Mouse (Mus musculus): ENCODE data around the gene Ctsz.

Gene Ctsz

DNA sequence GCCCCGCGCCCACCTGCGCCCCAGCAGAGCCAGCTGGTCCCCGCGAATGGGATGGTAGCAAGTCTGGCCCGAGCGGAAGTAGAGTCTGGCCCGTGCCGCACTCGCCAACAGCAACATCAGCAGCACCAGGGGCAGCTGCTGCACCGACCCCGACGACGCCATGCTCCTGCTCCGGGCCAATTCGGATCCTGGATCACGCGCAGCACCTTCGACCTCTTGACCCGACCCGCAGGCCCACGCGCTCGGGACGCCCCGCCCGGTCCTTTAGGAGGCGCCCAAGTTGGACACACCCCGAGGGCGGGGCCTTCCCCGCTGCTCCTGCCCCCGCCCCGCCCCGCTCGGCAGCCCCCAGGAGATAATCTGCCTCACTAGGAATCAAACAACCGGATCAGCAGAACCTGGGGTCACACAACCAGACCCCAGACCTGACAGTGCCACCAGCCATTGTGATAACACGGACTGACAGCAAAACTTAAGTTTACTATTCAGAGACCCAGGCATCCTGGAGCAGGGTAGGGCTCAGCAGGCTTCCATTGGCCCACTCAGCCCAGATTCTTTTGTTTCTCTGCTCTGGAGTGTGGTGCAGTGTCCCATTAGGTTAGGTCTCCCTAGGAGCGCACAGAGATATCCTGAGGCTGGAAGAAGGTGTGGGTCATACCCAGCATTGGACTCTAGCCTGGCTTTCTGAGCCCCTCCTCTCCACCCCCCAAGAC lies at the start of gene Ctsz:
Ctsz (minus strand) TSS at position 303 of the 713 bp plus-strand sequence.
- peak; percentile 87 for DNase-seq (ENCODE audit: low read depth, low spot score)

- DNase-seq (ENCODE audit: low read depth, low spot score): no peak
Measured at GRCm38 (mm10) chr2:174487005-174487404, 48.2 kb upstream of the Ctsz start.

DNA sequence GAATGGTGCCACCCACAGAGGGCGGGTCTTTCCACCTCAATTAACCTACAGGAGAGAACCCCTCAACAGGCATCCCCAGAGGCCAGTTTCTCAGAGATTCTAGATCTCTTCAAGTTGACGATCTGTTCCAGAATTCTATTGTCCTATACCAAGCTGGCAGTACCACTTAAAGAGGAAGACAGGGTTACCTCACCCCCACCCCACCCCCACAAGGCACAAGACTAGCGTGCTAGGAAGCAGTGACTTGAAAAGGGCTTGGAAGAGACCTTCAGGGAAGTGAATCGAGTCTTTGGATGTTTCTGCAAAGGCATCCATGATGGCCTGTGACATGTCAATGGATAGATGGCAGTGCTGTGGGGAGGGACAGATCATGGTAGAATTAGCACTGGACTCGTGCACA lies 39.9 kb upstream of the Ctsz start:
- no peak for DNase-seq (ENCODE audit: low read depth, low spot score)

DNA sequence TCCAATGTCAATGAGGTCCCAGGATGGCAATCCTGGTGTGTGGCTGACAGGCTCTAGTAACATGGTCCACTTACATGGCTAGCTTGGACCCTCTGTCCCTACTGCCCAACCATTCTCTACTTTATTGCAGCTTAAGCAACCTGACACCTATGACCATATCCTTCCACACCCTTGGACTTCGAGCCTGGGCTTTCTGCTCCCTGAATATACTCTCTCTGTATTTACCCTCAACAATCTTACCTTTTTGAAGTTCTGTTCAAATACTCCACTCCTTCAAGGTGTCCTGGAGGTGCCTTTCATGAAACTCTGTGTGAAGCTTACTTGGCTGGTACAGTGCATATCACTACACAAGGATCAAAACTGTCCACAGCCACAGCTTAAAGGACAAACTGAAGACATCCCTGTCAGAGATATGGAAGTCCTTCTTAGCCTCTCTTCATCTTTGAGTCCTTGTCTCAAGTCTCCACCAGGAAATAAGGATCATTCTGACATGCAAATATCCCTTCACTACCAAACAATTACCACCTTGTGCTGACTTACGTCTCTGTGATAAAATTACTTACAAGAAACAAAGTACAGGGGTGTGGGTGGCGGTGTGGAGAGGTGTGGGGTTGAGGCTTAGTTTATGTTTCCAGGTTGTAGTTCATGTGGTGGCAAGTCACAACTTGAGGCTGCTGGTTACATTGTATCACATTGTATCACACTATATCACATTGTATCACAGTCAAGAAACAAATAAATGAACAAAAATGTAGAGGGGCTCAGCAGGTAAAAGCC lies 38.9 kb upstream of the Ctsz start:
- DNase-seq (ENCODE audit: low read depth, low spot score): no peak

DNA sequence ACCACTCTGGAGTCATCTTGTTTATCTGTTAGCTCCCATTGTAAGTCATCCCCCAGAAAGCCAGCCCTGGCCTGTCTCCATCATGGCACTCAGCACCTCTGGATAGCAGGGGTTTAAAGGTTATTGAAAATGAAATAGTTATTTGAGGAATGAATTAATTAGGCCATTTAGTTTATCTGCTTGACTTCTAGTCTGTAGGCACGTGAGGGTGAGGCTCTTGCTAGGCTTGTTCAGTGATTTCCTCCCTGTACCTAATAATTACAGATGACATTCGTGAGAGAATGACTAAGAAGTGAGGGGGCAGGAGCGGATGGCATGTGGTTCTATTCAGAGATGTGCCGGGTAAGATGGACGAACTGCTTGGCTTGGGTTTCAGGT lies 34.7 kb upstream of the Ctsz start:
- DNase-seq (ENCODE audit: low read depth, low spot score): no peak

DNA sequence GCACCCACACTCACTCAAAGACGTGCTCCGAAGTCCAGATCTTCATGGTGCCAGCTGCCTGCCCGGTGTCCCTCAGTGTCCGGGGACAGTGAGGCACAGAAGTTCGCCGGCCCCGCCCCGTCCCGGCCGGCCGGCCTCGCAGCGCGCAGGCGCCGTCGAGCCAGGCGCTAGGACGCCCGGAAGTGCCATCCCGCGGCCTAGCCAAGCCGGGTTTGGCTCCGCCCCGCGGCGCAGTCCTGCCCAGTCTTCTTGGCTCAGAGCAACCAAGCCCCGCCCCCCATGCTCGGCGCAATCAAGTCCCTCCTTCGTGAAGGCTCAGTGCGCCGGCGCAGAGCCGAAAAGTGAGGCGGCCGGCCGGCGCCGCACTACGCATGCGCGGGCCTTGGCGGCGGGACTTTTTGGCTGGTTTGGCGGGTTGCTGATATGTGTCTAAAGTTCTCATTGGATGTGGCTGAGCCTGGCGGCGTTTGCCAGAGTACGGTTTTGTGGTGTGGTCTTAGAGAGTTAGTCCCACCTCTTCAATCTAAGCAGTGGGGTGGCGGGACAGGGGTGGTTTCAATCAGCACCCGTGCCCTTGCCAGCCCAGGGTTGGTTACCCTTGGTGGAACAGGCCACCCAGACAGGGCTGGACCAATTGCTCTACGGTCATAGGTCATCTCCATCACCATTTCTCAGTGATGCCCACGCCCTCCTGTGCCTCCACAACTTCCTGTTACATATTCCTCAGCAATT lies 34.1 kb upstream of the Ctsz start, which contains the start of gene Prelid3b:
Prelid3b (minus strand) TSS at position 264 of the 732 bp plus-strand sequence.
- DNase-seq (ENCODE audit: low read depth, low spot score): peak; percentile 100

DNA sequence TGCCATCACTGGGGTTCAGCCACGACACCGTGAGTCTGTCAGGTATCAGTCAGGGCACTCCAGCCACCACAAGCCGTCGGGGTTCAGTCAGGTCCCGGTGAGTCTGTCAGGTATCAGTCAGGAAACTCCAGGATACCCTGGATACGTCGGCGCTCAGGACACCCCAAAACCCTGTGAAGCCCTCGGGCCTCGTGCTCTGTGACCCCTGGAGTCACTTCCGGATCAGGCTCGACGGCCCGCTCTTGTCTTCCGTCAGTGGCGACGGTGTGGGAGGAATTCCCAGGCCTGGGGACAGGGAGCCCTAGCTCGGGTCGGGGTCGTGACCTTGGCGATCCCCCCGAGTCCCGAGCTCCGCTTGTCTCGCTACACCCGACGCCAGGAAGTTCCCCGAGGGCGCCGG lies 33.6 kb upstream of the Ctsz start:
- no peak for DNase-seq (ENCODE audit: low read depth, low spot score)

GRCm38 (mm10) chr2:174470786-174471405 lies 32.1 kb upstream of the Ctsz start:
- DNase-seq (ENCODE audit: low read depth, low spot score): no peak

DNA sequence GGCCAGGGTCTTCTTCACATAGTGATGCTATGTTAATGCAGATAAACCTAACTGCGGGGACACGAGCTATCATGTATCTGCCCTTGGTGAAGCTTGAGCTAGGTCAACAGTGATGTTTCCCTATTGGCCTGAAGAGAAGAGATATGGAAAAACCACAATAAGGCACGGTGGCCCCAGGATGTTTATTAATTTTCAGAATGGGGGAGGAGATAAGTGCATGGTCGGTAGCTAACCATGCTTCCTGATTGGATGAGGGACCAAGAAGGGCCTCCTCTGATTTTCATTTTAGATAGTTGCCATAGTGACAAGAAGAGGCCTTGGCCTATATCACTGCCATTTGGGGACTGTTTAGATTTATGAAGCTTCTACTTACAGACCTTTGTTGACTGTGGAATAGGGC lies 31.5 kb upstream of the Ctsz start:
- no peak for DNase-seq (ENCODE audit: low read depth, low spot score)

DNA sequence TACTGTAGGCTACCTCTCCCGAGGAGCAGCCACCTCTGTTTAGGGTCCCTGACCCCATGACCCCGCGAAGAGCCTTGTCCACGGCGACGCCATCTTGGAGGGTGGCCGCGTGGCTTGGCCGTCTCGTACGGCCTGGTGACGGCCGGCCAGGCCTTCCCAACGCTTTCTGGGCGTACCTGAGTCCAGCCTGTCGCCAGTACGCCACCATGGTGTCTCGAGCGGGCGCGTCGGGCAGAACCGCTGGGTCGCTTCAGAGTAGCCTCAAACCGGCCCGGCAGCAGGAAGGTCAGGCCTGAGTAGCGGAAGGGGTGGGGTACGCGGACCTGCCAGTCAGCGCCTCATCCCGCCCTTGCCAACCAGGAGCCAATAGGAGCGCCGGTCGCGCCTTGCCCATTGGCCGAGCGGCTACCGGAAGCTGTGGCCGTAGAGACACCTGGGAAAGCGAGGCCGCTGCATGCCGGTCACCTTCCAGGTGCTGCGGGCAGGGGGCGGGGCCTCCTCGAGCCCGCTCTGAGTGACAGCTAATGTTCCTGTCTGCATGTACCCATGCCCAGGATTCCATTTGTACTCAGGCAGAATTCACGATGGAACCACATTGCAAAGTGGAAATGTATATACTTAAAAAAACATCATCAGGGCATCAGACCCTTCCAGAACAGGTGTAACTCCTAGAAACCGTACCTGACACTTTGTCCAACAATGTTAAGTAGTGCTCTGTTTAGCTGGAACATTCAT lies 25.1 kb upstream of the Ctsz start, which contains the start of gene Atp5e:
Atp5e (minus strand) TSS at position 317 of the 735 bp plus-strand sequence.
- peak; percentile 97 for DNase-seq (ENCODE audit: low read depth, low spot score)

GRCm38 (mm10) chr2:174463370-174463769 lies 24.5 kb upstream of the Ctsz start:
- DNase-seq (ENCODE audit: low read depth, low spot score): no peak

GRCm38 (mm10) chr2:174459365-174459764 lies 20.5 kb upstream of the Ctsz start:
- no peak for DNase-seq (ENCODE audit: low read depth, low spot score)

DNA sequence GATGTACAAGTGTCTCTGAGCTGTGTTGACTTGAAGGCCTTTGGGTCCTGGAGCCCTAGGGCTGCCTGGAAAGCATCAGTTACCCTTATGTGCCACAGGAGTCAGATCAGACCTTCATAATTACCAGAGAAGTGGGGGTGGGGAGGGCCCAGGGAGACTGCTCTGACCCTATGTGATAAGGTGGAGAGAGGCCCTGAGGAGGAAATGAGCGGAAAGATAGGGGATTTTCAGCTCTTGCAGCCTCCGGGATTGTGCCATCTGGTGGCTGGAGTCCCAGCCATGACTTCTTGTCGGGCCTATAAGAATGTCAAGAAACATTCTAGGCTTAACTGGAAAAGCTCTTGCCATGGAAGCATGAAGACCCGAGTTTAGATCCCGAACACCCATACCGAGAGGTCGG lies 14.8 kb upstream of the Ctsz start:
- DNase-seq (ENCODE audit: low read depth, low spot score): peak; percentile 43

GRCm38 (mm10) chr2:174450353-174450752 lies 11.5 kb upstream of the Ctsz start, which contains the start of gene Tubb1:
Tubb1 (plus strand) TSS chr2:174450695.
- DNase-seq (ENCODE audit: low read depth, low spot score): no peak

- no peak for DNase-seq (ENCODE audit: low read depth, low spot score)
Measured at GRCm38 (mm10) chr2:174448405-174448804, 9.6 kb upstream of the Ctsz start.

DNA sequence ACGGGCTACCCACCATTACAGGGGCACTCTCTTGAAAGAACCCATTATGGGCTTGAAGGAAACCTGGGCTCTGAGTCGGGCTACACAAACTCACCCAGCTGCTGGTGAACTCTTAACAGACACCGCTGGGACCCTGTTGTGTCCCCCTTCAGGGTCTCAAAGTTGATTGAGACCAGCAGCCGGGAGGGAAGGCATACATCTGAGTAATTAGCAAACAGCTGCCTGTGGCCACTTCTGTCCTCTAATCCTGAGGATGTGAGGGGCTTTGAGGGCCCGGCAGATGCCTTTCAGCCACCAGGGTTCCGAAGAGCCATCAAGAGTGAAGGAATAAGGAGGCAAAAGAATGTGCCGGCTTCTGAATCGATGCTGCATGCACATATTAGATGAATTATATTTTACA lies 8.1 kb upstream of the Ctsz start:
- DNase-seq (ENCODE audit: low read depth, low spot score): no peak

DNA sequence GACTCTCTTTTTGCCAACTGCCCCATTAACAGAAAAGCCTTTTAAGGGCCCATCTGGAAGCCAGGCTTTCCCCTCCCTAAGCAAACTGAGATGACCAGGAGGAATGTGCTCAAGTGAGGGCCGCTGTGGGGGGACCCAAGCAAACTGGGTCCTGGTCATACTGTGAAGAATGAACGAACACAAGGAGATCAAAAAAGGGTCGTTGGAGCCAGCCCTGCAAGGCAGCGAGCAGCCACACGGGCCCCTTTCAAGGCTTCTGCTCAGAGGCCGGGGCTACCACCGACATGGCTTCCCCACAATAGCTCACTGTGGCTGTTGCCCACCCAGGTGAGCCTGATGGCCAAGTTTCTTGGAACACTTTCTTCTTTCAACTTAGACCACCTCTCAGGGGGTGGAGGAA lies 7.7 kb upstream of the Ctsz start:
- no peak for DNase-seq (ENCODE audit: low read depth, low spot score)

- no peak for DNase-seq (ENCODE audit: low read depth, low spot score)
Measured at GRCm38 (mm10) chr2:174445018-174445417, 6.2 kb upstream of the Ctsz start.

DNA sequence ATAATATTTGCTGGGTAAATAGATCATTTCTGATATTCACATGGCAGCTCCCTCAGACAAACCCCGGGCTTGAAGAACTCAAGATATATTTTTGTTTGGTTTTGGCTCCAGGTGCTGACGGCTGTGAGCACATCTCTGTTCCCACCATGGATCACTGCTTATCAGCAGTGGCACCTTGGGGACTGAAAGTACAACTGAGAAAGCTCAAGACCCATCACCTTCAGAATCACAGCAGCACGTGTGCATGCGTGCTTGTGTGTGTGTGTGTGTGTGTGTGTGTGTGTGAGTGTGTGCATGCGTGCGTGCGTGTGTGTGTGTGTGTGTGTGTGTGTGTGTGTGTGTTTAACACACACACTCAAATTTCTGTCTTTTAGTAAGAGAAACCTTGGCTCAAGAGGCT lies 5.5 kb upstream of the Ctsz start:
- DNase-seq (ENCODE audit: low read depth, low spot score): no peak

GRCm38 (mm10) chr2:174443046-174443445 lies 4.2 kb upstream of the Ctsz start:
- DNase-seq (ENCODE audit: low read depth, low spot score): no peak

GRCm38 (mm10) chr2:174442460-174442859 lies 3.6 kb upstream of the Ctsz start:
- no peak for DNase-seq (ENCODE audit: low read depth, low spot score)

All from ZHBTc4 (cell line).